Mouse (Mus musculus) liver, embryonic 11.5 days (tissue): ENCODE results near the gene Nbea. TPM values are rescaled to one million over a fixed set of nuclear protein-coding genes. Genes with fewer than 3 reads are reported as not detected.

ENCODE experiments used
- ATAC-seq: fragments of 200-750 bp; cut with Nextera tagmentation; replicated peaks from 2 replicates; pipeline ENCODE4 v1.8.0; 2017; ENCODE audit warnings: moderate number of reproducible peaks, mild to moderate bottlenecking, moderate TSS enrichment, moderate library complexity; ENCODE audit not compliant: low FRiP score
- DNase-seq: peaks from one replicate; pipeline ENCODE4 v3.0.0-alpha.2; 2017; ENCODE audit warnings: low spot score
- H3K27ac ChIP-seq: fragments of 300-500 bp; sonication (generic); 2 replicates; pipeline ENCODE4 v1.5.1; 2014; ENCODE audit warnings: mild to moderate bottlenecking, low read depth, low read length, control low read depth
- H3K27me3 ChIP-seq: fragments of 300-500 bp; sonication (generic); replicated peaks from 2 replicates; pipeline ENCODE4 v1.6.1; 2014; ENCODE audit warnings: low read length, mixed read lengths; ENCODE audit not compliant: control insufficient read depth, insufficient read depth
- H3K36me3 ChIP-seq: fragments of 300-500 bp; sonication (generic); 2 replicates; pipeline ENCODE4 v1.6.1; 2014; ENCODE audit warnings: mild to moderate bottlenecking, low read length, moderate library complexity, mixed read lengths; ENCODE audit not compliant: control insufficient read depth, insufficient read depth
- H3K4me1 ChIP-seq: fragments of 300-500 bp; sonication (generic); replicated peaks from 2 replicates; pipeline ENCODE4 v1.6.1; 2014; ENCODE audit warnings: low read length, mixed read lengths; ENCODE audit not compliant: control insufficient read depth, insufficient read depth
- H3K4me2 ChIP-seq: fragments of 300-500 bp; sonication (generic); 2 replicates; pipeline ENCODE4 v1.6.1; 2014; ENCODE audit warnings: mild to moderate bottlenecking, control low read depth, moderate library complexity
- H3K4me3 ChIP-seq: fragments of 300-500 bp; sonication (generic); 2 replicates; pipeline ENCODE4 v1.5.1; 2014; ENCODE audit warnings: low read depth, low read length, control low read depth
- H3K9ac ChIP-seq: fragments of 300-500 bp; sonication (generic); 2 replicates; pipeline ENCODE4 v1.6.1; 2014; ENCODE audit warnings: low read depth, low read length, control low read depth
- H3K9me3 ChIP-seq: fragments of 300-500 bp; sonication (generic); 2 replicates; pipeline ENCODE4 v1.6.1; 2016; ENCODE audit warnings: low read length, inconsistent platforms, mixed read lengths; ENCODE audit not compliant: control insufficient read depth
- WGBS: fragments of 180-500 bp; shearing (Covaris S2); extraction: QIAGEN DNeasy Blood & Tissue Kit; methylation state at CpG from one replicate; pipeline ENCODE4 v1.1.7; 2014; 5-methylcytosine and 5-hydroxymethylcytosine counted together
- polyA plus RNA-seq: library from polyadenylated mRNA; unstranded; fragments of >200 nt; fragmentation: Nextera tagmentation; extraction: Ambion mirVana; gene quantifications from 2 replicates; pipeline ENCODE4 v1.2.1, GENCODE M21; 2014

Nbea gene
- polyA plus RNA-seq, 1 experiment from 2014 or later = 5.0 TPM

GRCm38 (mm10) chr3:55781429-55782055 lies 402.0 kb downstream of the Nbea start:
- Histone ChIP-seq H3K4me1 (peaks cover 8% of the 10 kb centered on the region), H3K9me3 (no peaks in the 10 kb centered on the region), H3K9ac (no peak overlapping the region), H3K4me2 (no peak overlapping the region), H3K27ac (no peak overlapping the region), H3K4me3 (no peak overlapping the region), H3K36me3 (no peaks in the 10 kb centered on the region), H3K27me3 (peaks cover 74% of the 10 kb centered on the region)
- 23% methylated on average over 5 of the region's 5 CpGs for WGBS
- ATAC-seq = no peak
- no peak for DNase-seq

GRCm38 (mm10) chr3:55780120-55781070 lies 403.1 kb downstream of the Nbea start:
- Histone ChIP-seq H3K4me2 (peak overlapping the region; percentile 41), H3K4me1 (peaks cover 8% of the 10 kb centered on the region), H3K27me3 (peaks cover 62% of the 10 kb centered on the region), H3K9ac (no peak overlapping the region), H3K27ac (no peak overlapping the region), H3K4me3 (0 out of 2 replicates have a peak overlapping the region, but pooled peaks have one; percentile 2), H3K9me3 (no peaks in the 10 kb centered on the region), H3K36me3 (no peaks in the 10 kb centered on the region)
- peak; percentile 53 for DNase-seq
- no peak for ATAC-seq
- WGBS = 3% methylated on average over 53 of the region's 53 CpGs

GRCm38 (mm10) chr3:55778764-55779730 lies 404.5 kb downstream of the Nbea start:
- WGBS = 50% methylated on average over 8 of the region's 8 CpGs
- Histone ChIP-seq H3K4me2 (no peak overlapping the region), H3K27me3 (peaks cover 56% of the 10 kb centered on the region)

GRCm38 (mm10) chr3:55777501-55777900 lies 406.0 kb downstream of the Nbea start:
- Histone ChIP-seq H3K9me3 (no peaks in the 10 kb centered on the region), H3K4me1 (peaks cover 4% of the 10 kb centered on the region; the same call in 1 of the 2 replicates), H3K27me3 (peaks cover 42% of the 10 kb centered on the region), H3K4me3 (no peak overlapping the region), H3K9ac (no peak overlapping the region), H3K4me2 (no peak overlapping the region), H3K36me3 (no peaks in the 10 kb centered on the region), H3K27ac (no peak overlapping the region)
- WGBS = 61% methylated on average over 4 of the region's 4 CpGs
- ATAC-seq = no peak
- no peak for DNase-seq

More at GRCm38 (mm10) chr3:55778764-55779730, 404.5 kb downstream of the Nbea start:
- ATAC-seq = no peak
- H3K4me1 ChIP-seq = peaks cover 8% of the 10 kb centered on the region
- H3K9ac ChIP-seq = no peak overlapping the region
- no peaks in the 10 kb centered on the region for H3K36me3 ChIP-seq
- DNase-seq = no peak
- no peak overlapping the region for H3K27ac ChIP-seq
- no peaks in the 10 kb centered on the region for H3K9me3 ChIP-seq
- no peak overlapping the region for H3K4me3 ChIP-seq

GRCm38 (mm10) chr3:55775753-55776152 lies 407.7 kb downstream of the Nbea start:
- H3K36me3 ChIP-seq = no peaks in the 10 kb centered on the region
- H3K4me3 ChIP-seq = no peak overlapping the region
- H3K27ac ChIP-seq = no peak overlapping the region
- H3K4me1 ChIP-seq = no peaks in the 10 kb centered on the region
- peaks cover 26% of the 10 kb centered on the region for H3K27me3 ChIP-seq
- H3K4me2 ChIP-seq = no peak overlapping the region
- WGBS = 83% methylated on average over 6 of the region's 6 CpGs
- H3K9ac ChIP-seq = no peak overlapping the region
- ATAC-seq (no peak), DNase-seq (no peak)
- no peaks in the 10 kb centered on the region for H3K9me3 ChIP-seq

- no peak overlapping the region for H3K27ac ChIP-seq
- ATAC-seq (no peak), DNase-seq (no peak)
- H3K4me2 ChIP-seq = no peak overlapping the region
- no peaks in the 10 kb centered on the region for H3K36me3 ChIP-seq
- WGBS = 81% methylated on average over 7 of the region's 7 CpGs
- no peaks in the 10 kb centered on the region for H3K4me1 ChIP-seq
- peaks cover 21% of the 10 kb centered on the region for H3K27me3 ChIP-seq
- no peak overlapping the region for H3K4me3 ChIP-seq
- no peak overlapping the region for H3K9ac ChIP-seq
- H3K9me3 ChIP-seq = no peaks in the 10 kb centered on the region
Measured at GRCm38 (mm10) chr3:55775245-55775644, 408.3 kb downstream of the Nbea start.

- no peak overlapping the region for H3K4me2 ChIP-seq
- no peaks in the 10 kb centered on the region for H3K4me1 ChIP-seq
- H3K27me3 ChIP-seq = peaks cover 12% of the 10 kb centered on the region
- no peak overlapping the region for H3K27ac ChIP-seq
- DNase-seq (no peak), ATAC-seq (no peak)
- no peak overlapping the region for H3K9ac ChIP-seq
- H3K9me3 ChIP-seq = no peaks in the 10 kb centered on the region
- 57% methylated on average over 6 of the region's 6 CpGs for WGBS
- no peak overlapping the region for H3K4me3 ChIP-seq
- no peaks in the 10 kb centered on the region for H3K36me3 ChIP-seq
Measured at GRCm38 (mm10) chr3:55774203-55774602, 409.3 kb downstream of the Nbea start.

GRCm38 (mm10) chr3:55769308-55769707 lies 414.2 kb downstream of the Nbea start:
- DNase-seq = no peak
- no peak overlapping the region for H3K27ac ChIP-seq
- no peaks in the 10 kb centered on the region for H3K4me1 ChIP-seq
- no peaks in the 10 kb centered on the region for H3K27me3 ChIP-seq
- H3K4me3 ChIP-seq = no peak overlapping the region
- no peak overlapping the region for H3K9ac ChIP-seq
- WGBS = 76% methylated on average over 2 of the region's 2 CpGs
- no peak overlapping the region for H3K4me2 ChIP-seq
- H3K36me3 ChIP-seq = no peaks in the 10 kb centered on the region
- ATAC-seq = no peak
- no peaks in the 10 kb centered on the region for H3K9me3 ChIP-seq
